Mouse (Mus musculus) left cerebral cortex, adult 2 months (tissue): Measurements from ENCODE around the gene Mthfd2l. TPM values are rescaled to one million over a fixed set of nuclear protein-coding genes. Genes with fewer than 3 reads are reported as not detected.

Experiments used
- DNase-seq, 2 experiments: peaks; one replicate each; pipeline ENCODE4 v3.0.0; 2021 to 2022; ENCODE audit warnings: low spot score in 2 of 2, mixed read lengths in 1 of 2; ENCODE audit errors: extremely low spot score in 1 of 2
- H3K27ac ChIP-seq: fragments of 200-600 bp; 2 replicates; pipeline ENCODE4 v1.8.1; 2022
- H3K4me3 ChIP-seq: fragments of 200-600 bp; 2 replicates; pipeline ENCODE4 v1.8.1; 2022
- CTCF ChIP-seq: fragments of 200-600 bp; IDR thresholded peaks from 2 replicates; pipeline ENCODE4 v1.8.1; 2022; ENCODE audit warnings: antibody characterized with exemption, mild to moderate bottlenecking, moderate library complexity
- intact Hi-C: fragments of 180-260 bp; cut with DNase I; formaldehyde crosslinking; loops from one replicate; pipeline ENCODE4 v1.15.1; 2025
- total RNA-seq, 2 experiments: library from RNA; stranded (reverse); gene quantifications; 2 replicates each; pipeline ENCODE4 v1.2.3; 2021

Gene Mthfd2l
- total RNA-seq, 2 experiments from 2014 or later = 17.0 to 17.1 TPM

DNA sequence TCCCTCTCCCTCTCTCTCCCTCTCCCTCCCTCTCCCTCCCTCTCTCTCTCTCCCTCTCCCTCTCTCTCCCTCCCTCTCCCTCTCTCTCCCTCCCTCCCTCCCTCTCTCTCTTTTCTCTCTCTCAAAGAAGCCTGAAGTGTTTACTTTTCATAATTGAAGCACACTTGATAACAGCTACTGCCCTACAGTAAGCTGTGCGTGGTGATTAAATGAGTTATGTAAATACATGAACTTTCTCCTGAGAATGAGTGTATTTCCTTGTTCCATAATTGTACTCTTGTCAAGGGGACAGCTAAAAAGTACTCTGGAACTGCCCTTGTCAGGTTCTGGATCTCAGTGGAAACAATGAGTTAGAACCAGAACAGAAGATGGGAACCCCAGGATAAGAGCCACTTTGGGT, 96.9 kb downstream of the Mthfd2l start:
- intact Hi-C loops = no loop called here
- DNase-seq = no peak
- TF ChIP-seq CTCF = no peak
- H3K27ac ChIP-seq = no peak overlapping the region
- no peak overlapping the region for H3K4me3 ChIP-seq

DNA sequence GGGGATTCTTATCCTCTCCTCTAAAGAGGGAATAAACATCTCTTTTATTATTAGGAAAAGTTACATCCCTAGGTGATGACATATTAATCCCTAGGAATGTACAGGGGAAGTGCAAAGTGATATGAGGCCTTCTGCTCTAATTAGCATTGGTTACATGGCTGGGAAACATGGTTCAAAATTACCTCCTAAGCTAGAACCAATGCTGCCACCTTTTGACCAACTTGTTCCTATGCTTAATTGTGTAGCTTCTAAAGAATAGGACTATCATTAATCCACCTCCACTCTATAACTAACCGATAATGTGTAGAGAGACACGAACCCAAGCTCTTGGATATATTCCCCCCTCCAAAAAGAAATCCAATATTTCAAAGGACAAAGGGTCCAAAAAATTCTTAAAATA, 99.7 kb downstream of the Mthfd2l start:
- DNase-seq = no peak
- intact Hi-C loops = no loop called here
- Histone ChIP-seq H3K4me3 (no peak overlapping the region), H3K27ac (no peak overlapping the region)
- no peak; the same call in 1 of the 2 replicates for TF ChIP-seq CTCF

- Histone ChIP-seq H3K27ac (no peak overlapping the region), H3K4me3 (no peak overlapping the region)
- no peak for DNase-seq
- intact Hi-C loops = loop anchor here (5.0 kb wide), 1 partner anchor 272 kb away; no protein-coding TSS in a partner anchor
- TF ChIP-seq CTCF = no peak
Observed at GRCm38 (mm10) chr5:91035341-91035740, 104.4 kb downstream of the Mthfd2l start.

DNA sequence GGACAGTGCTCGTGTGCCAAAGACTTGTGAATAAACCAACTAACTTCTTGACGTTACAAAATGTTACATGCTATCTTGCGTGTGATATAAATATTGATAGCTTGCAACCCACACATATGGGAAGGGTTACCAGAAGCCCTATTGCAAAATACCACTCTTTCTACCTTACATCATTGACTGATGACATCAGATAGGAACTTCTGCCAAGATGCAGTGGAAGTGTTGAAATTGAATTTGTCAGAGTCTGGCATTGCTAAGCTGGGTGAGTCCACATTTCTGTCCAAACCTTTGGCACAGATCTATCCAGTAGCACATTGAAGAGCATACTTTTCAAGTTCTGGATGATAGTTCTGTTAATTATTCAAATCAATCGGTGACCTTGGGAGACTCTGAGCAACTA, 105.7 kb downstream of the Mthfd2l start:
- Histone ChIP-seq H3K27ac (no peak overlapping the region), H3K4me3 (no peak overlapping the region)
- DNase-seq = no peak
- TF ChIP-seq CTCF = no peak
- intact Hi-C loops = loop anchor here (5.0 kb wide), 1 partner anchor 271 kb away; no protein-coding TSS in a partner anchor

GRCm38 (mm10) chr5:91037756-91038155, 106.8 kb downstream of the Mthfd2l start:
- no peak for DNase-seq
- intact Hi-C loops = loop anchor here (5.0 kb wide), 1 partner anchor 270 kb away; no protein-coding TSS in a partner anchor
- Histone ChIP-seq H3K4me3 (no peak overlapping the region), H3K27ac (no peak overlapping the region)
- TF ChIP-seq CTCF = no peak

GRCm38 (mm10) chr5:91038547-91038946, 107.6 kb downstream of the Mthfd2l start:
- DNase-seq = peak; percentile 8 to 10
- Histone ChIP-seq H3K4me3 (no peak overlapping the region), H3K27ac (no peak overlapping the region)
- TF ChIP-seq CTCF = peak; percentile 26
- intact Hi-C loops = loop anchor here (5.0 kb wide), 1 partner anchor 269 kb away; no protein-coding TSS in a partner anchor

DNA sequence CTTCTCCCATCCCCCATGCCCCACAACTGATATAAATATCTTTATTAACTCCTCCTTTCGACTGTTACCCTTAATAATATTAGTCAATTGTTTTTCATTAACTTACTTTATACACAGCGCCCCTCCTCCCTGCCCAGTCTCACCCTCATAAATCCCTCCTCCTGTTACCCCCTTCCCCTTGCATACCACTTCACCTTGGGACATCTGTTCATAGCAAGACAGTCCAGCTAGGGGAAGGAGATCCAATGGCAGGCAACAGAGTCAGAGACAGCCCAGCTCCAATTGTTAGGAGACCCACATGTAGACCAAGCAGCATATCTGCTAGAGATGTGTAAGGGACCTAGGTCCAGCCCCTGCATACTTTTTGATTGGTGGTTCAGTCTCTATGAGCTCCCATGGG, 108.0 kb downstream of the Mthfd2l start:
- intact Hi-C loops = loop anchor here (5.0 kb wide), 1 partner anchor 268 kb away; no protein-coding TSS in a partner anchor
- no peak overlapping the region for H3K4me3 ChIP-seq
- H3K27ac ChIP-seq = no peak overlapping the region
- DNase-seq = no peak
- no peak for TF ChIP-seq CTCF

GRCm38 (mm10) chr5:91047987-91048386, 117.1 kb downstream of the Mthfd2l start:
- no peak for TF ChIP-seq CTCF

GRCm38 (mm10) chr5:91048397-91048796, 117.5 kb downstream of the Mthfd2l start:
- no peak overlapping the region for H3K4me3 ChIP-seq
- intact Hi-C loops = no loop called here
- no peak overlapping the region for H3K27ac ChIP-seq
- no peak for TF ChIP-seq CTCF
- DNase-seq = no peak

More at GRCm38 (mm10) chr5:91047987-91048386, 117.1 kb downstream of the Mthfd2l start:
- no peak overlapping the region for H3K4me3 ChIP-seq
- intact Hi-C loops = no loop called here
- H3K27ac ChIP-seq = no peak overlapping the region
- no peak for DNase-seq

Other genes starting within 250 kb of the Mthfd2l start
- gene Cxcl5, start 171.8 kb upstream of the Mthfd2l start, total RNA-seq = under 1 TPM in 1 of 2 experiments, not detected in 1; 0.35 TPM
- gene Ppbp, start 162.6 kb upstream of the Mthfd2l start, total RNA-seq = under 1 TPM; 0.44 to 0.66 TPM
- 1 to 10 TPM; 3.5 to 3.8 TPM for gene Pf4, start 158.7 kb upstream of the Mthfd2l start, total RNA-seq
- gene Cxcl3, start 145.0 kb upstream of the Mthfd2l start, total RNA-seq = not detected
- not detected for gene Cxcl15, start 136.6 kb upstream of the Mthfd2l start, total RNA-seq
- under 1 TPM in 1 of 2 experiments, not detected in 1; 0.37 TPM for gene Cxcl1, start 39.9 kb upstream of the Mthfd2l start, total RNA-seq
- gene Cxcl2, start 27.2 kb upstream of the Mthfd2l start, total RNA-seq = not detected
- under 1 TPM; 0.18 to 0.26 TPM for gene Epgn, start 96.3 kb downstream of the Mthfd2l start, total RNA-seq
- not detected for gene Ereg, start 143.5 kb downstream of the Mthfd2l start, total RNA-seq
- gene Areg, start 208.5 kb downstream of the Mthfd2l start, total RNA-seq = under 1 TPM in 1 of 2 experiments, not detected in 1; 0.96 TPM